Mouse (Mus musculus) CH12.LX (cell line): ENCODE measurements at regions not wholly inside any gene's neighbourhood (a gene's known extent, or its start where the extent isn't known, plus 50 kb on each side); places are given as distances from the start of the nearest gene placed in this dataset.

Experiments
- DNase-seq: peaks from one replicate; pipeline ENCODE4 v3.0.0-alpha.2; 2013; ENCODE audit errors: extremely low read depth
- H3K27ac ChIP-seq: 2 replicates; pipeline ENCODE4 v1.5.1; 2012; ENCODE audit warnings: low read depth, mild to moderate bottlenecking, control low read depth, moderate library complexity; ENCODE audit not compliant: insufficient read depth
- H3K27me3 ChIP-seq: replicated peaks from 2 replicates; pipeline ENCODE3; 2012; ENCODE audit warnings: inconsistent platforms
- H3K36me3 ChIP-seq, 2 experiments: replicated peaks in 1 of 2; 2 replicates each; pipeline versions ENCODE3 to v1.6.1; 2012; ENCODE audit warnings: inconsistent platforms in 1 of 2, low read length in 1 of 2, mild to moderate bottlenecking in 1 of 2, mixed read lengths in 1 of 2, moderate library complexity in 1 of 2; ENCODE audit not compliant: control insufficient read depth in 1 of 2, insufficient read depth in 1 of 2
- H3K4me1 ChIP-seq, 2 experiments: 2 replicates each; pipeline ENCODE4 v1.6.1; 2012; ENCODE audit warnings: inconsistent platforms in 1 of 2, moderate library complexity in 1 of 2; ENCODE audit not compliant: insufficient read depth in 2 of 2, control insufficient read depth in 1 of 2
- H3K4me2 ChIP-seq: 2 replicates; pipeline ENCODE4 v1.6.1; 2012; ENCODE audit warnings: low read depth, mild to moderate bottlenecking, control low read depth; ENCODE audit not compliant: poor library complexity, insufficient read depth, severe bottlenecking
- H3K4me3 ChIP-seq, 3 experiments: fragments of 150-350 bp in 1 of 3; sonication (generic) in 1 of 3; replicated peaks in 1 of 3; 2 replicates each; pipeline versions ENCODE3 to v1.5.1; 2011 to 2012; ENCODE audit warnings: low read depth in 2 of 3, low read length in 2 of 3, mild to moderate bottlenecking in 2 of 3, moderate library complexity in 2 of 3, control low read depth in 1 of 3, improper control_type of control experiment in 1 of 3, inconsistent platforms in 1 of 3, mixed read lengths in 1 of 3; ENCODE audit not compliant: poor library complexity in 1 of 3
- H3K79me2 ChIP-seq: replicated peaks from 2 replicates; pipeline ENCODE4 v1.6.1; 2012; ENCODE audit warnings: mild to moderate bottlenecking, moderate library complexity; ENCODE audit not compliant: control insufficient read depth, poor library complexity, insufficient read depth, severe bottlenecking; ENCODE audit errors: extremely low read depth
- H3K9ac ChIP-seq: 2 replicates; pipeline ENCODE4 v1.6.1; 2012; ENCODE audit warnings: low read depth, mild to moderate bottlenecking, control low read depth, moderate library complexity; ENCODE audit not compliant: insufficient read depth
- H3K9me3 ChIP-seq: replicated peaks from 2 replicates; pipeline ENCODE3; 2012; ENCODE audit warnings: low read length, inconsistent platforms, mixed read lengths
- BHLHE40 ChIP-seq: IDR thresholded peaks from 2 replicates; pipeline ENCODE4 v1.6.1; 2011; ENCODE audit warnings: mild to moderate bottlenecking, low read depth, low read length, improper control_type of control experiment
- CHD2 ChIP-seq: IDR thresholded peaks from 2 replicates; pipeline ENCODE4 v1.6.1; 2011; ENCODE audit warnings: low read length, improper control_type of control experiment
- EP300 ChIP-seq: IDR thresholded peaks from 2 replicates; pipeline ENCODE4 v1.6.1; 2011; ENCODE audit warnings: low read length, improper control_type of control experiment
- GABPA ChIP-seq: IDR thresholded peaks from 2 replicates; pipeline ENCODE4 v1.6.1; 2012; ENCODE audit warnings: low read depth, low read length, improper control_type of control experiment, inconsistent platforms; ENCODE audit not compliant: insufficient replicate concordance
- JUND ChIP-seq: conservative IDR thresholded peaks from 2 replicates; pipeline ENCODE4 v1.6.1; 2011; ENCODE audit warnings: low read depth, low read length, improper control_type of control experiment
- MAFK ChIP-seq: IDR thresholded peaks from 2 replicates; pipeline ENCODE4 v1.6.1; 2011; ENCODE audit warnings: low read length, improper control_type of control experiment; ENCODE audit not compliant: insufficient replicate concordance
- MAZ ChIP-seq: IDR thresholded peaks from 2 replicates; pipeline ENCODE4 v1.6.1; 2012; ENCODE audit warnings: low read depth, mild to moderate bottlenecking, inconsistent platforms, low read length, improper control_type of control experiment, moderate library complexity
- MEF2A ChIP-seq: IDR thresholded peaks from 2 replicates; pipeline ENCODE4 v1.6.1; 2014; ENCODE audit warnings: low read depth, mild to moderate bottlenecking, inconsistent platforms, low read length, improper control_type of control experiment, borderline replicate concordance
- MYC ChIP-seq: IDR thresholded peaks from 2 replicates; pipeline ENCODE4 v1.6.1; 2011; ENCODE audit warnings: low read depth, mild to moderate bottlenecking, improper control_type of control experiment, low read length
- NELFE ChIP-seq: IDR thresholded peaks from 2 replicates; pipeline ENCODE4 v1.6.1; 2011; ENCODE audit warnings: low read depth, low read length, improper control_type of control experiment
- NRF1 ChIP-seq: IDR thresholded peaks from 2 replicates; pipeline ENCODE4 v1.6.1; 2014; ENCODE audit warnings: low read depth, mild to moderate bottlenecking, inconsistent platforms, low read length, improper control_type of control experiment, moderate library complexity
- PAX5 ChIP-seq: IDR thresholded peaks from 2 replicates; pipeline ENCODE4 v1.6.1; 2012; ENCODE audit warnings: low read length, inconsistent platforms, mixed read lengths
- POLR2A ChIP-seq: IDR thresholded peaks from 2 replicates; pipeline ENCODE4 v1.6.1; 2011; ENCODE audit warnings: low read depth, mild to moderate bottlenecking, improper control_type of control experiment, low read length
- RCOR1 ChIP-seq: conservative IDR thresholded peaks from 2 replicates; pipeline ENCODE4 v1.6.1; 2012; ENCODE audit warnings: low read depth, mild to moderate bottlenecking, inconsistent platforms, low read length, improper control_type of control experiment
- SMC3 ChIP-seq: IDR thresholded peaks from 2 replicates; pipeline ENCODE4 v1.6.1; 2011; ENCODE audit warnings: low read depth, low read length, improper control_type of control experiment
- TBP ChIP-seq: conservative IDR thresholded peaks from 2 replicates; pipeline ENCODE4 v1.6.1; 2011; ENCODE audit warnings: low read depth, low read length, improper control_type of control experiment
- UBTF ChIP-seq: IDR thresholded peaks from 2 replicates; pipeline ENCODE4 v1.6.1; 2012; ENCODE audit warnings: low read depth, mild to moderate bottlenecking, inconsistent platforms, low read length, improper control_type of control experiment, moderate library complexity
- USF1 ChIP-seq: IDR thresholded peaks from 2 replicates; pipeline ENCODE4 v1.6.1; 2014; ENCODE audit warnings: low read depth, mild to moderate bottlenecking, inconsistent platforms, low read length, improper control_type of control experiment
- ZKSCAN1 ChIP-seq: IDR thresholded peaks from 2 replicates; pipeline ENCODE4 v1.6.1; 2012; ENCODE audit warnings: low read depth, inconsistent platforms, low read length, improper control_type of control experiment, borderline replicate concordance
- ZNF384 ChIP-seq: IDR thresholded peaks from 2 replicates; pipeline ENCODE4 v1.6.1; 2012; ENCODE audit warnings: low read depth, low read length, improper control_type of control experiment, inconsistent platforms
- dilution Hi-C: fragments of 300-500 bp; cut with MboI; formaldehyde crosslinking; loops from 2 replicates; pipeline ENCODE4 v1.14.3; 2020; ENCODE audit warnings: low sequenced_read_pairs; ENCODE audit not compliant: extremely low pct_unique_long_range_greater_than_20kb, extremely low pct_ligation_motif_present
- in situ Hi-C: fragments of 300-500 bp; cut with MboI; formaldehyde crosslinking; loops from 3 replicates; pipeline ENCODE4 v1.14.3; 2019; ENCODE audit warnings: low sequenced_read_pairs, low pct_ligation_motif_present, low pct_unique_long_range_greater_than_20kb, mixed read lengths

- no peaks in the 10 kb centered on the region for H3K9me3 ChIP-seq
- no peak overlapping the region for H3K4me2 ChIP-seq
- in situ Hi-C loops (no loop called here), dilution Hi-C loops (no loop called here)
- no peaks in the 10 kb centered on the region for H3K79me2 ChIP-seq
- no peaks in the 10 kb centered on the region for H3K36me3 ChIP-seq
- H3K27me3 ChIP-seq, result no peaks in the 10 kb centered on the region
- no peak overlapping the region for H3K4me3 ChIP-seq
- H3K27ac ChIP-seq, result no peak overlapping the region
- TF ChIP-seq NRF1 (no peak), SMC3 (no peak), USF1 (no peak), UBTF (no peak), GABPA (no peak), MYC (no peak), EP300 (no peak), ZKSCAN1 (no peak), JUND (no peak), NELFE (no peak), BHLHE40 (no peak), MAFK (no peak), CHD2 (no peak), ZNF384 (no peak), PAX5 (no peak)
- no peak overlapping the region for H3K9ac ChIP-seq
- 0 out of 4 replicates have a peak, but pooled peaks cover 0 to 2% of the 10 kb centered on the region in 2 experiments for H3K4me1 ChIP-seq
- no peak for DNase-seq
These were observed 58.8 kb upstream of the Nemp2 start for GRCm38 (mm10) chr1:52571674-52572073.

GRCm38 (mm10) chr1:52578298-52579056 lies 52.0 kb upstream of the Nemp2 start:
- dilution Hi-C loops, result no loop called here
- Histone ChIP-seq H3K27ac (no peak overlapping the region), H3K4me1 (peaks cover 5 to 33% of the 10 kb centered on the region in 2 experiments), H3K9ac (no peak overlapping the region), H3K4me2 (no peak overlapping the region; the same call in 1 of the 2 replicates), H3K27me3 (no peaks in the 10 kb centered on the region), H3K9me3 (no peaks in the 10 kb centered on the region), H3K79me2 (no peaks in the 10 kb centered on the region), H3K36me3 (no peaks in the 10 kb centered on the region), H3K4me3 (no peak overlapping the region)
- TF ChIP-seq MAZ, result no peak
- peak; percentile 64 for TF ChIP-seq MEF2A
- no peak for TF ChIP-seq TBP
- peak; percentile 53 for TF ChIP-seq BHLHE40
- no peak for TF ChIP-seq POLR2A
- TF ChIP-seq RCOR1, result no peak
- in situ Hi-C loops, result no loop called here
- peak; percentile 38 for DNase-seq
